ENCODE assay signal across 8 mouse cellular contexts in genomic region chr6:89631809-89632562, GRCm38 (mm10). TPM values are rescaled to one million over a fixed set of nuclear protein-coding genes. Genes with fewer than 3 reads are reported as not detected.
DNase-seq lines count a peak whose midpoint lies in the region; ATAC-seq and TF ChIP-seq lines count a peak whose summit lies in the region.

No protein-coding gene starts in this region.

- H3K4me1 ChIP-seq in embryonic facial prominence, embryonic 10.5 days, result peaks cover 6% of the 10 kb centered on the region
- peaks cover 8% of the 10 kb centered on the region for H3K4me1 ChIP-seq in heart, adult 2 months (ENCODE audit: control insufficient read depth, insufficient read depth, low read length)
- peaks cover 4% of the 10 kb centered on the region; the same call in 1 of the 2 replicates for H3K4me1 ChIP-seq in limb, embryonic 13.5 days
- H3K4me1 ChIP-seq in stomach, embryonic 15.5 days, result peaks cover 4% of the 10 kb centered on the region; the same call in 1 of the 2 replicates

- intact Hi-C loops in heart, adult 2 months (cut with DNase I), result loop anchor here (2.0 to 5.0 kb wide), 4 partner anchors 75 to 701 kb away; partner anchors contain the start of gene Plxna1

- H3K9me3 ChIP-seq in embryonic facial prominence, embryonic 10.5 days, result no peaks in the 10 kb centered on the region
- no peaks in the 10 kb centered on the region for H3K9me3 ChIP-seq in limb, embryonic 13.5 days
- H3K9me3 ChIP-seq in stomach, embryonic 15.5 days, result no peaks in the 10 kb centered on the region

- H3K79me2 ChIP-seq in heart, adult 2 months (replicated peaks; ENCODE audit: control insufficient read depth, insufficient read depth, low read length), result no peaks in the 10 kb centered on the region

- WGBS in embryonic facial prominence, embryonic 10.5 days, result 11% methylated on average over 10 of the region's 10 CpGs
- 18% methylated on average over 10 of the region's 10 CpGs for WGBS in heart, adult 2 months
- 9% methylated on average over 10 of the region's 10 CpGs for WGBS in limb, embryonic 13.5 days
- 11% methylated on average over 10 of the region's 10 CpGs for WGBS in stomach, embryonic 15.5 days

- H3K27me3 ChIP-seq in embryonic facial prominence, embryonic 10.5 days (replicated peaks; ENCODE audit: low read depth, poor library complexity, severe bottlenecking), result no peaks in the 10 kb centered on the region; the same call in 1 of the 2 replicates
- H3K27me3 ChIP-seq in heart, adult 2 months (ENCODE audit: control insufficient read depth, insufficient read depth, low read length), result no peaks in the 10 kb centered on the region
- no peaks in the 10 kb centered on the region for H3K27me3 ChIP-seq in limb, embryonic 13.5 days
- no peaks in the 10 kb centered on the region for H3K27me3 ChIP-seq in stomach, embryonic 15.5 days (replicated peaks)

- H3K4me3 ChIP-seq in embryonic facial prominence, embryonic 10.5 days, result no peak overlapping the region
- no peak overlapping the region for H3K4me3 ChIP-seq in heart, adult 2 months
- no peak overlapping the region for H3K4me3 ChIP-seq in limb, embryonic 13.5 days
- H3K4me3 ChIP-seq in stomach, embryonic 15.5 days (replicated peaks), result no peak overlapping the region

- no peaks in the 10 kb centered on the region for H3K36me3 ChIP-seq in embryonic facial prominence, embryonic 10.5 days (replicated peaks)
- no peaks in the 10 kb centered on the region for H3K36me3 ChIP-seq in heart, adult 2 months (ENCODE audit: control insufficient read depth, insufficient read depth, low read length)
- H3K36me3 ChIP-seq in limb, embryonic 13.5 days, result no peaks in the 10 kb centered on the region
- no peaks in the 10 kb centered on the region for H3K36me3 ChIP-seq in stomach, embryonic 15.5 days

- peak; percentile 71 for ATAC-seq in limb, embryonic 13.5 days (ENCODE audit: low FRiP score, low read depth)
- peak; percentile 64 for ATAC-seq in stomach, embryonic 15.5 days (ENCODE audit: insufficient read depth, low FRiP score, low read depth)

- peak overlapping the region; percentile 45 for H3K4me2 ChIP-seq in limb, embryonic 13.5 days (replicated peaks)
- H3K4me2 ChIP-seq in stomach, embryonic 15.5 days, result peak overlapping the region; percentile 37

- TF ChIP-seq EP300 in heart, adult 2 months (IDR thresholded peaks at IDR 0.05; ENCODE audit: insufficient read depth, low read depth, low read length), result peak; percentile 70; the same call in 1 of the 2 replicates

- TF ChIP-seq POLR2A in heart, adult 2 months (IDR thresholded peaks at IDR 0.05; ENCODE audit: insufficient read depth, low read depth, low read length), result no peak

- no peak overlapping the region for H3K27ac ChIP-seq in embryonic facial prominence, embryonic 10.5 days (replicated peaks)
- H3K27ac ChIP-seq in heart, adult 2 months, result peak overlapping the region; percentile 3; the same call in 1 of the 2 replicates
- no peak overlapping the region for H3K27ac ChIP-seq in limb, embryonic 13.5 days
- no peak overlapping the region for H3K27ac ChIP-seq in stomach, embryonic 15.5 days

- DNase-seq in 3T3-L1 (ENCODE audit: low read depth, low spot score), result peak; percentile 95
- peak; percentile 67 for DNase-seq in adrenal gland, adult 8-10 months
- DNase-seq in embryonic facial prominence, embryonic 10.5 days (ENCODE audit: low spot score), result peak; percentile 70
- DNase-seq in heart, adult 2 months, result peak; percentile 77 to 85
- peak; percentile 92 for DNase-seq in kidney, adult 9 months
- DNase-seq in neural tube, embryonic 10.5 days (ENCODE audit: extremely low spot score, low spot score), result peak; percentile 61

- peak; percentile 95 for TF ChIP-seq CTCF in heart, adult 2 months (IDR thresholded peaks at IDR 0.05)

- H3K9ac ChIP-seq in heart, adult 2 months (ENCODE audit: low read depth, low read length), result no peak overlapping the region
- no peak overlapping the region for H3K9ac ChIP-seq in limb, embryonic 13.5 days
- no peak overlapping the region for H3K9ac ChIP-seq in stomach, embryonic 15.5 days

RNA-seq across cellular contexts. Expression of gene Txnrd3, which starts 11.8 kb away (rescaled TPM):
- 10 to 100 TPM in 3 of 4 experiments, 1 to 10 TPM in 1; 9.5 to 18.8 (median 14.4) TPM for total RNA-seq in adrenal gland, adult 8-10 months (2022)
- 9.2 and 9.8 TPM in 2 replicates for polyA plus RNA-seq in embryonic facial prominence, embryonic 10.5 days (2016; fragmentation: Nextera tagmentation; extraction: Ambion mirVana)
- 10 to 100 TPM; 13.5 to 15.3 TPM for total RNA-seq in heart, adult 2 months (2021)
- polyA plus RNA-seq in heart, adult 2 months (2012; rRNA removed), result 10.5 and 10.7 TPM in 2 replicates
- polyA plus RNA-seq in limb, embryonic 13.5 days (2015; fragmentation: Nextera tagmentation; extraction: Ambion mirVana), result 8.1 and 9.5 TPM in 2 replicates
- 9.4 and 9.6 TPM in 2 replicates for polyA plus RNA-seq in stomach, embryonic 15.5 days (2015; fragmentation: Nextera tagmentation; extraction: Ambion mirVana)

RNA-seq across cellular contexts. Expression of gene Chchd6, which starts 36.5 kb away (rescaled TPM):
- total RNA-seq in adrenal gland, adult 8-10 months (2022), result 10 to 100 TPM; 30.0 to 51.0 (median 39.4) TPM
- 66.8 and 74.1 TPM in 2 replicates for polyA plus RNA-seq in embryonic facial prominence, embryonic 10.5 days (2016; fragmentation: Nextera tagmentation; extraction: Ambion mirVana)
- 10 to 100 TPM in 1 of 2 experiments, 1 to 10 TPM in 1; 9.3 to 11.4 TPM for total RNA-seq in heart, adult 2 months (2021)
- polyA plus RNA-seq in heart, adult 2 months (2012; rRNA removed), result 25.1 and 28.8 TPM in 2 replicates
- 55.0 and 59.1 TPM in 2 replicates for polyA plus RNA-seq in limb, embryonic 13.5 days (2015; fragmentation: Nextera tagmentation; extraction: Ambion mirVana)
- polyA plus RNA-seq in stomach, embryonic 15.5 days (2015; fragmentation: Nextera tagmentation; extraction: Ambion mirVana), result 42.7 and 44.0 TPM in 2 replicates
